Comparison of ENCODE assay signal across 8 mouse cellular contexts in the genomic region with DNA sequence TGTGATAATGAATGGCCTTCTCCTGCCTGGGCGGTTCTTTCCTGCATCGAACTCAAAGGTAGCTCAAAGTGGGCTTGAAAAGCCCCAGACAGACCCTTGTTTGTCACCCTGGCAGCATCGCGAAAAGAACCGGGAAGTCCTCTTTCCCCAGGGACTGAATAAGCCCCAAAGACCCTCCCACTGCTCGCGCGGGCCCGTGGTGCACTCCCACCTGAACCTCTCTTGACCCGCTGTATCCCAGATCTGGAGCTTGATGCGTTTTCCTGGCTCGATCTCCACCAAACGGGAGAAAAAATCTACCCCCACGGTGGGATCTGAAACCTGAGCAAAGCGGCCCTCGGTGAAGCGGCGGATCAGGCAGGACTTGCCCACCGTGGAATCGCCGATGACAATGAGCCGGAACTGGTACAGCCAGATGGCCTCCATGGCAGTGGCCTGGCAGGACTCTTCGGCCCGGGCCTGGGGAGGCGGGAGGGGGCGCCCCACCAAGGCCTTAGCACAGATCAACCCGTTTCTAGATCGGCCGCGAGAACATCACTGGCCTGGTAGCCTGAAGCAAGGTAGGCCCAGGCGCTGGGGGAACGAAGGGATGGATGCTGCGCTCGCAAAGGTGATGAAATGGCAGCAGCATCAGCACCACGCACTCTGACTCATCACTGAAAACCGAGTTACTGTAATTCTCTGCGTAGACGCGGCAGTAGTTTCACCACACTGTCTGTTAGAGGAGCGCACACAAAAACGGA. TPM values are rescaled to one million over a fixed set of nuclear protein-coding genes. Genes with fewer than 3 reads are reported as not detected.
DNase-seq lines count a peak whose midpoint lies in the region; ATAC-seq and TF ChIP-seq lines count a peak whose summit lies in the region.

A gene (minus strand): TSS at position 650 of the 743 bp plus-strand sequence.

- peak within 1 kb of the TSS; percentile 26 for H3K4me3 ChIP-seq in C2C12 (ENCODE audit: insufficient read depth, poor library complexity, severe bottlenecking)
- H3K4me3 ChIP-seq in heart, embryonic 12.5 days: peak within 1 kb of the TSS; percentile 50
- H3K4me3 ChIP-seq in liver, embryonic 13.5 days (replicated peaks): peak within 1 kb of the TSS; percentile 21; the same call in 1 of the 2 replicates
- H3K4me3 ChIP-seq in olfactory bulb, adult 2 months (ENCODE audit: insufficient read depth, low read depth, low read length): peak within 1 kb of the TSS; percentile 89

- H3K36me3 ChIP-seq in C2C12 (ENCODE audit: control insufficient read depth, insufficient read depth): no peaks in the 10 kb centered on the region
- H3K36me3 ChIP-seq in heart, embryonic 12.5 days: no peaks in the 10 kb centered on the region
- no peaks in the 10 kb centered on the region for H3K36me3 ChIP-seq in liver, embryonic 13.5 days

- H3K79me2 ChIP-seq in C2C12 (ENCODE audit: control insufficient read depth, insufficient read depth): no peaks in the 10 kb centered on the region

- 14% methylated on average over 40 of the region's 41 CpGs for WGBS in heart, embryonic 12.5 days
- 13% methylated on average over 41 of the region's 41 CpGs for WGBS in liver, embryonic 13.5 days (ENCODE audit: insufficient replicate concordance)
- WGBS in olfactory bulb, adult 2 months: 15% methylated on average over 41 of the region's 41 CpGs

- peak within 1 kb of the TSS; percentile 72 for H3K4me2 ChIP-seq in heart, embryonic 12.5 days
- H3K4me2 ChIP-seq in liver, embryonic 13.5 days: peak within 1 kb of the TSS; percentile 39

- H3K9ac ChIP-seq in heart, embryonic 12.5 days: peak within 1 kb of the TSS; percentile 64; the same call in 1 of the 2 replicates
- no peak within 1 kb of the TSS for H3K9ac ChIP-seq in liver, embryonic 13.5 days

- H3K27ac ChIP-seq in heart, embryonic 12.5 days (ENCODE audit: poor library complexity, severe bottlenecking): no peak within 1 kb of the TSS
- H3K27ac ChIP-seq in liver, embryonic 13.5 days: no peak within 1 kb of the TSS
- peak within 1 kb of the TSS; percentile 54 for H3K27ac ChIP-seq in olfactory bulb, adult 2 months (ENCODE audit: insufficient read depth, low read depth, low read length)

- no peak for TF ChIP-seq CTCF in C2C12 (IDR thresholded peaks at IDR 0.05; ENCODE audit: control insufficient read depth, insufficient read depth, insufficient read length)
- TF ChIP-seq CTCF in olfactory bulb, adult 2 months (IDR thresholded peaks at IDR 0.05; ENCODE audit: insufficient read depth, low read depth, low read length): no peak

- H3K79me3 ChIP-seq in C2C12 (ENCODE audit: low read depth): no peaks in the 10 kb centered on the region

- ATAC-seq in heart, embryonic 12.5 days (ENCODE audit: insufficient number of reproducible peaks, low FRiP score): no peak
- no peak for ATAC-seq in liver, embryonic 13.5 days (ENCODE audit: low read depth)
- no peak for ATAC-seq in erythroid progenitor cell, adult 5-6 weeks (replicated peaks; ENCODE audit: low FRiP score, poor library complexity, severe bottlenecking)

- peak; percentile 43 for TF ChIP-seq POLR2A in olfactory bulb, adult 2 months (IDR thresholded peaks at IDR 0.05; ENCODE audit: insufficient read depth, low read depth, low read length)

- H3K27me3 ChIP-seq in C2C12 (ENCODE audit: control insufficient read depth, insufficient read depth, insufficient read length): no peaks in the 10 kb centered on the region
- H3K27me3 ChIP-seq in heart, embryonic 12.5 days (replicated peaks): no peaks in the 10 kb centered on the region
- 0 out of 2 replicates have a peak, but pooled peaks cover 3% of the 10 kb centered on the region for H3K27me3 ChIP-seq in liver, embryonic 13.5 days

- H3K4me1 ChIP-seq in heart, embryonic 12.5 days (replicated peaks): no peaks in the 10 kb centered on the region
- no peaks in the 10 kb centered on the region for H3K4me1 ChIP-seq in liver, embryonic 13.5 days (replicated peaks)
- H3K4me1 ChIP-seq in olfactory bulb, adult 2 months (ENCODE audit: control insufficient read depth, insufficient read depth, low read length): no peaks in the 10 kb centered on the region

- peak within 1 kb of the TSS; percentile 31 for H3ac ChIP-seq in C2C12 (ENCODE audit: control insufficient read depth, insufficient read length, low read depth)

- peak; percentile 39 for DNase-seq in R1 (ENCODE audit: low read depth, low spot score)
- DNase-seq in embryo, embryonic 10 days (ENCODE audit: low spot score): peak; percentile 76
- peak; percentile 1 for DNase-seq in kidney, postnatal 14 days
- no peak for DNase-seq in liver, embryonic 13.5 days

- no peaks in the 10 kb centered on the region for H3K9me3 ChIP-seq in heart, embryonic 12.5 days (replicated peaks)
- no peaks in the 10 kb centered on the region for H3K9me3 ChIP-seq in liver, embryonic 13.5 days (replicated peaks)

TF ChIP-seq in C2C12, 6 proteins besides CTCF, POLR2A, EP300 and RAD21:
- TF ChIP-seq USF1 (IDR thresholded peaks at IDR 0.05; ENCODE audit: low read depth) (no peak), MYOD1 (IDR thresholded peaks at IDR 0.05; ENCODE audit: control insufficient read depth, insufficient read length, low read depth) (no peak), MAX (IDR thresholded peaks at IDR 0.05) (no peak), CEBPB (IDR thresholded peaks at IDR 0.05; ENCODE audit: low read depth) (peak; percentile 56), MYOG (IDR thresholded peaks at IDR 0.05; ENCODE audit: control insufficient read depth, extremely low read depth, insufficient read length) (no peak)

RNA-seq across cellular contexts. Expression of the gene that starts here (rescaled TPM):
- 1.6 TPM for polyA plus RNA-seq in C2C12 (2012; fragmentation: generic; extraction: Trizol)
- 0.67 and 0.68 TPM in 2 replicates for polyA plus RNA-seq in heart, embryonic 12.5 days (2016; fragmentation: Nextera tagmentation; extraction: Ambion mirVana)
- polyA plus RNA-seq in liver, embryonic 13.5 days (2015; fragmentation: Nextera tagmentation; extraction: Ambion mirVana): 0.08 and 0.12 TPM in 2 replicates
- polyA plus RNA-seq in olfactory bulb, adult 2 months (2012; ENCODE audit: insufficient read depth, insufficient read length, low replicate concordance, missing spikeins): not detected in 2 replicates
- not detected in 2 replicates for total RNA-seq in erythroid progenitor cell, adult 5-6 weeks (2015; ENCODE audit: low replicate concordance)
- not detected in 2 replicates for total RNA-seq in erythroid progenitor cell, adult 5-6 weeks (2017; ENCODE audit: low replicate concordance)

Comparison
In these comparisons a context has a peak if more than half of its experiments do, and no peak if none do; other contexts are left out.
1. H3K4me3 ChIP-seq: peak in every context shown above with its lines; median percentile 89 in olfactory bulb, adult 2 months; 50 in heart, embryonic 12.5 days; 26 in C2C12; 21 in liver, embryonic 13.5 days.